Mouse (Mus musculus) liver, embryonic 12.5 days (tissue): ENCODE results near the gene Cab39. TPM values are rescaled to one million over a fixed set of nuclear protein-coding genes. Genes with fewer than 3 reads are reported as not detected.

Experiments used
- ATAC-seq: fragments of 200-750 bp; cut with Nextera tagmentation; 2 replicates; pipeline ENCODE4 v1.8.0; 2017; ENCODE audit warnings: moderate number of reproducible peaks, mild to moderate bottlenecking, moderate library complexity
- H3K27ac ChIP-seq: fragments of 300-500 bp; sonication (generic); 2 replicates; pipeline ENCODE4 v1.5.1; 2016; ENCODE audit warnings: mild to moderate bottlenecking
- H3K27me3 ChIP-seq: fragments of 300-500 bp; sonication (generic); replicated peaks from 2 replicates; pipeline ENCODE4 v1.6.1; 2016; ENCODE audit warnings: mild to moderate bottlenecking, moderate library complexity
- H3K36me3 ChIP-seq: fragments of 300-500 bp; sonication (generic); 2 replicates; pipeline ENCODE4 v1.6.1; 2016; ENCODE audit warnings: mild to moderate bottlenecking, moderate library complexity
- H3K4me1 ChIP-seq: fragments of 300-500 bp; sonication (generic); 2 replicates; pipeline ENCODE4 v1.6.1; 2016
- H3K4me2 ChIP-seq: fragments of 300-500 bp; sonication (generic); 2 replicates; pipeline ENCODE4 v1.6.1; 2016; ENCODE audit warnings: mild to moderate bottlenecking, moderate library complexity
- H3K4me3 ChIP-seq: fragments of 300-500 bp; sonication (generic); 2 replicates; pipeline ENCODE4 v1.5.1; 2016; ENCODE audit warnings: mild to moderate bottlenecking, moderate library complexity
- H3K9ac ChIP-seq: fragments of 300-500 bp; sonication (generic); 2 replicates; pipeline ENCODE4 v1.6.1; 2016; ENCODE audit warnings: mild to moderate bottlenecking, moderate library complexity
- H3K9me3 ChIP-seq: fragments of 300-500 bp; sonication (generic); replicated peaks from 2 replicates; pipeline ENCODE4 v1.6.1; 2016; ENCODE audit warnings: mild to moderate bottlenecking, moderate library complexity
- WGBS: fragments of 180-500 bp; shearing (Covaris S2); methylation state at CpG from one replicate; pipeline ENCODE4 v1.1.7; 2016; ENCODE audit not compliant: insufficient replicate concordance; 5-methylcytosine and 5-hydroxymethylcytosine counted together
- microRNA-seq: library from miRNA; unstranded; fragments of <30 nt; microRNA quantifications from one replicate; pipeline ENCODE4, GENCODE M21; 2017
- polyA plus RNA-seq: library from polyadenylated mRNA; unstranded; fragments of >200 nt; fragmentation: Nextera tagmentation; extraction: Ambion mirVana; gene quantifications from 2 replicates; pipeline ENCODE4 v1.2.1, GENCODE M21; 2016

Cab39 gene
- polyA plus RNA-seq, 1 experiment from 2014 or later = 25.9 TPM

- Histone ChIP-seq H3K4me2 (peak overlapping the region; percentile 96), H3K4me1 (peaks cover 60% of the 10 kb centered on the region), H3K27me3 (no peaks in the 10 kb centered on the region), H3K9me3 (no peaks in the 10 kb centered on the region), H3K9ac (no peak overlapping the region), H3K4me3 (peak overlapping the region; percentile 78; the same call in 1 of the 2 replicates), H3K36me3 (no peaks in the 10 kb centered on the region), H3K27ac (no peak overlapping the region)
- WGBS = 66% methylated on average over 5 of the region's 5 CpGs
- ATAC-seq = no peak
Measured at GRCm38 (mm10) chr1:85896110-85896509, 102.9 kb downstream of the Cab39 start.

DNA sequence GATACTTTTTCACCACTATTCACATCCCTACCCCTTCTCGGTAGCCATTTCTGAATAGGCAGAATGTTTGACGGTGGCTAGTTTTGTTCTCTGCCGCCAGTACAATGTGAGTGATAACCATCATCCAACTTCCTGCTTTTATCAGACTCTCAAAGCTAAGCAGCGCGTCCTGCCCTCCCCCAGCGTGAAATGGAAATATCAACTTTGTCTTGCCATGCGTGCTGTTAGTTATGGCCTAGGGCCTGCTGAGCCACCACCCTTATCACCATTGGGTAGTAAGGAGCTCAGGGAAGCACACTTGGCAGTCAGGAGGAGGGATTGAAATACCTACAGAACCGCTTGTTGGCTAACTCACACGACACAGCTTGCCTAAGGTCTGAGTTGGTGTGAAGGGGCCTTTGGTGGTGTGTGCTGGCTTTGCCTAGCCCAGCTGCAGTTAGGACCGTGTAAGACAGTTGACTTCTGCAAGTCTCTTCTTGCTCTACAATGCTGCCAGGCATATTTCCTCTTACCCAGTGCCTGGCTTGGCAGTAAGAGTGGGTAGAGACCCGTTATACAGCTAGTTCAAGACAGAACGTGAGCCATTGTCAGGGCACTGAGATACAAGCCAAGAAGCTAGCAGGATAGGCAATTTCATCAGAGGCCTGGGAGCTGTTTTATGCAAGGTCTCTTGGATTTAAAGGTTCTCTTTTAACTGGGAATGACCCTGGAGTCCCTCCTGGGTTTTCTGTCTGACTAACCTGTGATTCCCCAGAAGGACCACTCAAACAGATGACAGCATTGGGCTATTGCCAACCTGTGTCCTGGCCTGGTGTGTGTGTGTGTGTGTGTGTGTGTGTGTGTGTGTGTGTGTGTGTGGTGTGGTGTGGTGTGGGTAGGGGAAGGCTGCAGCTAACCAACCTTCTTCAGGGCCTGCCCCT, 103.8 kb downstream of the Cab39 start:
- Histone ChIP-seq H3K4me2 (peak overlapping the region; percentile 96), H3K27ac (0 out of 2 replicates have a peak overlapping the region, but pooled peaks have one; percentile 10), H3K4me3 (no peak overlapping the region), H3K4me1 (peaks cover 69% of the 10 kb centered on the region), H3K9ac (no peak overlapping the region), H3K27me3 (no peaks in the 10 kb centered on the region), H3K36me3 (no peaks in the 10 kb centered on the region), H3K9me3 (no peaks in the 10 kb centered on the region)
- WGBS = 24% methylated on average over 12 of the region's 12 CpGs
- ATAC-seq = no peak

- H3K27ac ChIP-seq = 0 out of 2 replicates have a peak overlapping the region, but pooled peaks have one; percentile 10
- H3K9ac ChIP-seq = no peak overlapping the region
- 50% methylated on average over 8 of the region's 8 CpGs for WGBS
Measured at GRCm38 (mm10) chr1:85897901-85898760, 104.9 kb downstream of the Cab39 start.

DNA sequence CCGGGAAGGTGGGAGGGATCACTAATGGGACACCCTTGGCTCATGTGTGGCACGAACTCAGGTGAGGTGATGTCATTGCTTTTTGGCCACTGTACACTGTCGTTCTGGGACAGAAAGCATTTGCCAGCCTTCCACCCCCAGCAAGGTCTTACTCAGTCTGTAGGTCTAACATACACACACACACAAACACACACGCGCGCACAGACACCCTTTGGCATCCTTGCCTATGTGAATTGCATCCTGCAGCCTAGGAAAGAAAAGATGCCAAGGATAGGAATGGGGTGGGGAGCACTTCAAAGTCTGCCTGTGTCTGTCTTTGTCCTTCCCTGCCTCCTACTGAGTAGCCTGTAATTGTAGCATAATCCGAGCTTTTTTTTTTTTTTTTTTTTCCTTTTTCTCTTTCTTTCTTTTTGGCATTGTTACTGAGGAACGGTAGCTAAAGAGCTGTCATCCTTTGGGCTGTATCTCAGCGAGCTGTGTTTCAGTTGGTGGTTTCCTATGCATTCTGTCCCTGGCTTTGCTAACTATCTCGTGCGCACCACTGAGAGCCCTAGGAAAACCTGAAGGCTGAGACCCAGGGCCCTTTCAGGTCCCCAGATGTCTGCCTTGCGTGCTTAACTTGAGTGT, 105.6 kb downstream of the Cab39 start:
- Histone ChIP-seq H3K27me3 (no peaks in the 10 kb centered on the region), H3K27ac (no peak overlapping the region), H3K4me2 (no peak overlapping the region), H3K9me3 (no peaks in the 10 kb centered on the region), H3K4me1 (peaks cover 73% of the 10 kb centered on the region), H3K9ac (no peak overlapping the region), H3K4me3 (no peak overlapping the region), H3K36me3 (peaks cover 6% of the 10 kb centered on the region; the same call in 1 of the 2 replicates)
- no peak for ATAC-seq
- 59% methylated on average over 12 of the region's 12 CpGs for WGBS

More at GRCm38 (mm10) chr1:85897901-85898760, 104.9 kb downstream of the Cab39 start:
- Histone ChIP-seq H3K9me3 (no peaks in the 10 kb centered on the region), H3K27me3 (no peaks in the 10 kb centered on the region), H3K4me1 (peaks cover 73% of the 10 kb centered on the region), H3K4me3 (no peak overlapping the region), H3K36me3 (peaks cover under 1% of the 10 kb centered on the region; the same call in 1 of the 2 replicates), H3K4me2 (no peak overlapping the region)
- no peak for ATAC-seq

GRCm38 (mm10) chr1:85899388-85899761, 106.1 kb downstream of the Cab39 start:
- peaks cover 73% of the 10 kb centered on the region for H3K4me1 ChIP-seq
- H3K4me3 ChIP-seq = no peak overlapping the region
- H3K27ac ChIP-seq = no peak overlapping the region
- no peak overlapping the region for H3K9ac ChIP-seq
- no peak overlapping the region for H3K4me2 ChIP-seq
- no peaks in the 10 kb centered on the region for H3K9me3 ChIP-seq
- H3K36me3 ChIP-seq = peaks cover 10% of the 10 kb centered on the region; the same call in 1 of the 2 replicates
- H3K27me3 ChIP-seq = no peaks in the 10 kb centered on the region
- ATAC-seq = no peak

DNA sequence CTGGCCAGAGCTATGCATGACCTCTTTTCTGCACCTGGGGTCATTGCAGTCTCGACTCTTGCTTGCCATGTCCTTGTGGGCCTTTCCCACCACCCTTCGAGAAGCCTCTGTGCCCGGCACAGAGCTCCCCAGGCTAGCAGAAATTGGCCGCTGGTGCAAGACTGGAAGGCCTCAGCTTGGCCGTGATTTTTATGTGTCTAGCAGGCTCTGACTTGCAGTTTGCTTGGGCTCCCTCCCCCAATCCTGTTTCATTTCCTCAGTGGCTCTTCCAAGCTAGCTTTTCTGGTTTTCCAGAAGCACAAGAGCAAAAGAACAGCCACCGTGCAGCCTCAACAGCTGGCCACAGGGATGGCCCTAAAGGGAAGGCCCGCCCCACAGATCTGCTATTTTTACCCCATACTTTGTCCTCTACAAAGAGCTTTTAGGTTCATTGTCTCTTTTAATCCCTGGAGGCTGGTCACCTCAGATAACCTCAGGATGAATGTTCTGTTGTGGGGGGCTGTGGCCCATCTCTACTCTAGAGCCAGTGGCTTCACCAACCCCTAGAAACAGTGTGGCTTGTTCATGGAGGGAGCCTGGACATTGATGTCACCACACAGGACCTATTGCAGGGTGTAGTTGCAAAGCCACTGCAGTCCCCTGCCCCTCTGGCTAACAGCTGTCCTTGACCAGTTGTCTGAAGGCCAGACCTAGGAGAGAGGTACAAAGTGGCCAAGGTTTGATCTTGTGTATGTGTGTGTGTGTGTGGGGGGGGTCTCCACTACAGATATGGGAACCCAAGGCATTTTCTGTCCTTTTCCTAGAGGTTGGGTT, 107.5 kb downstream of the Cab39 start:
- WGBS = 59% methylated on average over 7 of the region's 7 CpGs
- no peak overlapping the region; the same call in 1 of the 2 replicates for H3K27ac ChIP-seq

More for the DNA sequence above, 107.5 kb downstream of the Cab39 start:
- Histone ChIP-seq H3K4me1 (peaks cover 64% of the 10 kb centered on the region), H3K4me2 (no peak overlapping the region), H3K4me3 (no peak overlapping the region), H3K9me3 (no peaks in the 10 kb centered on the region), H3K9ac (no peak overlapping the region), H3K36me3 (peaks cover 23% of the 10 kb centered on the region), H3K27me3 (no peaks in the 10 kb centered on the region)
- ATAC-seq = no peak

Small RNA genes lying within 50 kb of the gene (microRNA-seq; reads per million reads assigned to microRNA genes)
- not detected for gene Gm25472
- not detected for gene Mir8096

Other genes starting within 250 kb of the Cab39 start
- not detected in 2 replicates for gene G530012D18Rik, start 217.8 kb upstream of the Cab39 start, polyA plus RNA-seq
- 5.5 and 5.7 TPM in 2 replicates for gene Sp110, start 194.6 kb upstream of the Cab39 start, polyA plus RNA-seq
- gene Sp140, start 193.1 kb upstream of the Cab39 start, polyA plus RNA-seq = 3.0 and 3.2 TPM in 2 replicates
- 1.6 and 2.4 TPM in 2 replicates for gene Sp100, start 143.5 kb upstream of the Cab39 start, polyA plus RNA-seq
- 2.5 and 3.2 TPM in 2 replicates for gene A630001G21Rik, start 14.8 kb upstream of the Cab39 start, polyA plus RNA-seq
- 41.3 and 42.3 TPM in 2 replicates for gene Itm2c, start 100.8 kb downstream of the Cab39 start, polyA plus RNA-seq
- gene 4933407L21Rik, start 135.0 kb downstream of the Cab39 start, polyA plus RNA-seq = not detected in 2 replicates
- not detected in 2 replicates for gene Gpr55, start 167.6 kb downstream of the Cab39 start, polyA plus RNA-seq
- gene Spata3, start 223.4 kb downstream of the Cab39 start, polyA plus RNA-seq = 0.19 TPM in 1 of 2 replicates, not detected in the other